Mouse (Mus musculus) urinary bladder, postnatal 14 days (tissue): ENCODE results near the gene Nfyc.

Experiments used
- DNase-seq: peaks from one replicate; pipeline ENCODE4 v3.0.0; 2021; ENCODE audit warnings: low spot score

Nfyc gene

GRCm38 (mm10) chr4:120747941-120748866 lies 83.2 kb downstream of the Nfyc start, which contains the start of gene Kcnq4:
Kcnq4 (minus strand) TSS chr4:120748612.
- DNase-seq, result no peak

- peak; percentile 21 for DNase-seq
These were observed 84.1 kb downstream of the Nfyc start for GRCm38 (mm10) chr4:120747243-120747792.

GRCm38 (mm10) chr4:120746552-120747150 lies 84.7 kb downstream of the Nfyc start:
- no peak for DNase-seq

- DNase-seq, result no peak
These were observed 85.4 kb downstream of the Nfyc start for GRCm38 (mm10) chr4:120745731-120746551.

- no peak for DNase-seq
These were observed 87.7 kb downstream of the Nfyc start for GRCm38 (mm10) chr4:120743636-120744035.

GRCm38 (mm10) chr4:120741303-120741702 lies 90.1 kb downstream of the Nfyc start:
- DNase-seq, result no peak

GRCm38 (mm10) chr4:120734012-120734622 lies 97.3 kb downstream of the Nfyc start:
- DNase-seq, result no peak

- DNase-seq, result no peak
These were observed 98.6 kb downstream of the Nfyc start for GRCm38 (mm10) chr4:120732737-120733136.

- peak; percentile 63 for DNase-seq
These were observed 100.2 kb downstream of the Nfyc start for GRCm38 (mm10) chr4:120731030-120731644.

GRCm38 (mm10) chr4:120730574-120730973 lies 100.8 kb downstream of the Nfyc start:
- DNase-seq, result no peak

GRCm38 (mm10) chr4:120730146-120730545 lies 101.2 kb downstream of the Nfyc start:
- DNase-seq, result peak; percentile 51

GRCm38 (mm10) chr4:120729441-120729840 lies 101.9 kb downstream of the Nfyc start:
- DNase-seq, result no peak

- no peak for DNase-seq
These were observed 103.5 kb downstream of the Nfyc start for GRCm38 (mm10) chr4:120727842-120728241.

GRCm38 (mm10) chr4:120726174-120726573 lies 105.2 kb downstream of the Nfyc start:
- no peak for DNase-seq

GRCm38 (mm10) chr4:120725516-120726090 lies 105.8 kb downstream of the Nfyc start:
- DNase-seq, result peak; percentile 39

- no peak for DNase-seq
These were observed 109.8 kb downstream of the Nfyc start for GRCm38 (mm10) chr4:120721574-120721973.

GRCm38 (mm10) chr4:120719152-120719551 lies 112.2 kb downstream of the Nfyc start:
- no peak for DNase-seq

- no peak for DNase-seq
These were observed 113.8 kb downstream of the Nfyc start for GRCm38 (mm10) chr4:120717591-120717990.

GRCm38 (mm10) chr4:120716765-120717164 lies 114.6 kb downstream of the Nfyc start:
- no peak for DNase-seq

GRCm38 (mm10) chr4:120716141-120716571 lies 115.2 kb downstream of the Nfyc start:
- peak; percentile 69 for DNase-seq
